Mouse (Mus musculus): ENCODE data around the gene Tenm4. TPM values are rescaled to one million over a fixed set of nuclear protein-coding genes. Genes with fewer than 3 reads are reported as not detected.

Tenm4 gene
- polyA plus RNA-seq, 1 experiment from 2014 or later = 37.5 TPM

DNA sequence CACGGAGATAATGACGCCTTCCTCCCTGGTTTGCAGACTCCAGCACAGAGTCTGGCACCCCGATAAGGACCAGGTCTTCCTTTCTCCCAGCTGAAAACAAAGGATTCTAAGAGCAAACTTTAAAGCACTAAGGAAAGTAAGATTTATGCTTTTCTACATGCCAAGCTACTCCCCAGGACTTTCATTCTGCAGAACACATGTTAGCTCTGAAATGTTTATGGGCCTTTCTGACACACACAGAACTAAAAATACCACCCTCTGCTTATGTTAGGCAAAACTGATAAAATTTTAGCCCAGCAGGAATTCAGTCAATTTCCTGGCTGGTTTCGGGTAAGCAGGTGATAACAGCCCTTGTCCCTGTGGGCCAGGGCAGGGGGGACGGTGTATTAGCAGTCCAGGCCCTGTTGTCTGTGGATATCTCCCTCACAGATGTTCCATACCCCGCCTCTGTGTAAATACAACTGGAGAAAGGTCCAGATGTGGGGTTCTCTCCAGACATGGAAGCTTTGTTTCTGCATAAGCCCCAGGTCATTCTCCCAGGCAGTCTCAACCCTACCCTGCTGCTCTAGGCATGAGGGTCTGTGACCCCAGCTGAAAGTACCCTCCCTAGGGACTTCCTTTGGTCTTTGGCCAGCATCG, 369.5 kb downstream of the Tenm4 start:
- ATAC-seq (ENCODE audit: low FRiP score) = no peak
- H3K4me3 ChIP-seq (replicated peaks; ENCODE audit: low read length) = no peak overlapping the region
- H3K4me1 ChIP-seq (replicated peaks; ENCODE audit: control insufficient read depth, insufficient read depth, low read length) = no peaks in the 10 kb centered on the region
- no peak overlapping the region for H3K27ac ChIP-seq
- H3K4me2 ChIP-seq (replicated peaks) = no peak overlapping the region
- no peaks in the 10 kb centered on the region for H3K9me3 ChIP-seq (ENCODE audit: control insufficient read depth, low read length)
- H3K36me3 ChIP-seq (replicated peaks; ENCODE audit: control insufficient read depth, insufficient read depth) = no peaks in the 10 kb centered on the region
- H3K9ac ChIP-seq = no peak overlapping the region
- H3K27me3 ChIP-seq (ENCODE audit: control insufficient read depth, insufficient read depth, low read length) = no peaks in the 10 kb centered on the region
- 84% methylated on average over 7 of the region's 7 CpGs for WGBS
- no peak for DNase-seq (ENCODE audit: low spot score)

- H3K4me2 ChIP-seq (replicated peaks) = no peak overlapping the region
- no peak overlapping the region for H3K27ac ChIP-seq
- H3K9me3 ChIP-seq (ENCODE audit: control insufficient read depth, low read length) = no peaks in the 10 kb centered on the region
- H3K9ac ChIP-seq = no peak overlapping the region
- H3K4me3 ChIP-seq (replicated peaks; ENCODE audit: low read length) = no peak overlapping the region
- H3K4me1 ChIP-seq (replicated peaks; ENCODE audit: control insufficient read depth, insufficient read depth, low read length) = no peaks in the 10 kb centered on the region
- H3K27me3 ChIP-seq (ENCODE audit: control insufficient read depth, insufficient read depth, low read length) = no peaks in the 10 kb centered on the region
- DNase-seq (ENCODE audit: low spot score) = no peak
- no peak for ATAC-seq (ENCODE audit: low FRiP score)
- no peaks in the 10 kb centered on the region for H3K36me3 ChIP-seq (replicated peaks; ENCODE audit: control insufficient read depth, insufficient read depth)
- WGBS = 55% methylated on average over 5 of the region's 5 CpGs
Observed at GRCm38 (mm10) chr7:96545979-96546378, 374.9 kb downstream of the Tenm4 start.

DNA sequence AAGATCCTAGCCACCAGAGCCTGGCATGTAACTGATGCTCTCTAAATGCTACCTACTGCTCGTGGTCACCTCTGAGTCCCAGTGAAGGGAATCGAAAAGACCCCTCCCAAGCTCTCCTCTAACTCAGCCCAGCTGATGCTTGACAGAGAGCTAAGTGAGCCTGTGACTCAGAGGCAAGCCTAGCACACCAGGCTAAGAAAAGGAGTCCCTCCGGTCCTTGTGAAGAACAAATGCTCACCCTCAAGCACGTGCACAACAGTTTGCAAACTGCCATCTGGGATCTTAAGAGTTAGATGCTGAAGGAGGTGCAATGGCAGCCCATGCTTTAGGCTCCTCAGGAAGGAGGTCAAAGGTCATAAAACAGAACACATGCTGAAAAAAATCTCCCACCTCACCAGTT, 380.8 kb downstream of the Tenm4 start:
- 87% methylated on average over 4 of the region's 4 CpGs for WGBS
- H3K9ac ChIP-seq = no peak overlapping the region
- no peaks in the 10 kb centered on the region for H3K9me3 ChIP-seq (ENCODE audit: control insufficient read depth, low read length)
- DNase-seq (ENCODE audit: low spot score) (no peak), ATAC-seq (ENCODE audit: low FRiP score) (no peak)
- no peak overlapping the region for H3K4me2 ChIP-seq (replicated peaks)
- H3K27ac ChIP-seq = no peak overlapping the region
- no peak overlapping the region for H3K4me3 ChIP-seq (replicated peaks; ENCODE audit: low read length)
- peaks cover 7% of the 10 kb centered on the region; the same call in 1 of the 2 replicates for H3K4me1 ChIP-seq (replicated peaks; ENCODE audit: control insufficient read depth, insufficient read depth, low read length)
- no peaks in the 10 kb centered on the region for H3K36me3 ChIP-seq (replicated peaks; ENCODE audit: control insufficient read depth, insufficient read depth)
- no peaks in the 10 kb centered on the region for H3K27me3 ChIP-seq (ENCODE audit: control insufficient read depth, insufficient read depth, low read length)

- ATAC-seq (ENCODE audit: low FRiP score) (no peak), DNase-seq (ENCODE audit: low spot score) (no peak)
- Histone ChIP-seq H3K9me3 (ENCODE audit: control insufficient read depth, low read length) (no peaks in the 10 kb centered on the region), H3K4me2 (replicated peaks) (no peak overlapping the region), H3K4me3 (replicated peaks; ENCODE audit: low read length) (no peak overlapping the region), H3K36me3 (replicated peaks; ENCODE audit: control insufficient read depth, insufficient read depth) (no peaks in the 10 kb centered on the region), H3K4me1 (replicated peaks; ENCODE audit: control insufficient read depth, insufficient read depth, low read length) (peaks cover 7% of the 10 kb centered on the region; the same call in 1 of the 2 replicates), H3K27me3 (ENCODE audit: control insufficient read depth, insufficient read depth, low read length) (no peaks in the 10 kb centered on the region), H3K27ac (no peak overlapping the region), H3K9ac (no peak overlapping the region)
- 60% methylated on average over 7 of the region's 7 CpGs for WGBS
Observed at GRCm38 (mm10) chr7:96552292-96552860, 381.3 kb downstream of the Tenm4 start.

GRCm38 (mm10) chr7:96554277-96554690, 383.2 kb downstream of the Tenm4 start:
- peak; percentile 71 for DNase-seq (ENCODE audit: low spot score)
- H3K4me1 ChIP-seq (replicated peaks; ENCODE audit: control insufficient read depth, insufficient read depth, low read length) = peaks cover 7% of the 10 kb centered on the region; the same call in 1 of the 2 replicates
- 0 out of 2 replicates have a peak, but pooled peaks have one; percentile 21 for ATAC-seq (ENCODE audit: low FRiP score)

GRCm38 (mm10) chr7:96555294-96555693, 384.2 kb downstream of the Tenm4 start:
- peaks cover 7% of the 10 kb centered on the region; the same call in 1 of the 2 replicates for H3K4me1 ChIP-seq (replicated peaks; ENCODE audit: control insufficient read depth, insufficient read depth, low read length)
- no peak for ATAC-seq (ENCODE audit: low FRiP score)

More at GRCm38 (mm10) chr7:96554277-96554690, 383.2 kb downstream of the Tenm4 start:
- H3K9me3 ChIP-seq (ENCODE audit: control insufficient read depth, low read length) = no peaks in the 10 kb centered on the region
- H3K4me3 ChIP-seq (replicated peaks; ENCODE audit: low read length) = no peak overlapping the region
- H3K27ac ChIP-seq = no peak overlapping the region
- no peak overlapping the region for H3K4me2 ChIP-seq (replicated peaks)
- no peaks in the 10 kb centered on the region for H3K27me3 ChIP-seq (ENCODE audit: control insufficient read depth, insufficient read depth, low read length)
- no peak overlapping the region for H3K9ac ChIP-seq
- WGBS = 52% methylated on average over 6 of the region's 6 CpGs
- no peaks in the 10 kb centered on the region for H3K36me3 ChIP-seq (replicated peaks; ENCODE audit: control insufficient read depth, insufficient read depth)

GRCm38 (mm10) chr7:96556756-96557155, 385.7 kb downstream of the Tenm4 start:
- no peak overlapping the region for H3K9ac ChIP-seq
- peaks cover 7% of the 10 kb centered on the region; the same call in 1 of the 2 replicates for H3K4me1 ChIP-seq (replicated peaks; ENCODE audit: control insufficient read depth, insufficient read depth, low read length)
- no peaks in the 10 kb centered on the region for H3K36me3 ChIP-seq (replicated peaks; ENCODE audit: control insufficient read depth, insufficient read depth)
- 79% methylated on average over 5 of the region's 5 CpGs for WGBS
- no peaks in the 10 kb centered on the region for H3K27me3 ChIP-seq (ENCODE audit: control insufficient read depth, insufficient read depth, low read length)
- DNase-seq (ENCODE audit: low spot score) (no peak), ATAC-seq (ENCODE audit: low FRiP score) (no peak)
- H3K4me3 ChIP-seq (replicated peaks; ENCODE audit: low read length) = no peak overlapping the region
- no peak overlapping the region for H3K27ac ChIP-seq
- H3K4me2 ChIP-seq (replicated peaks) = no peak overlapping the region
- H3K9me3 ChIP-seq (ENCODE audit: control insufficient read depth, low read length) = no peaks in the 10 kb centered on the region

More at GRCm38 (mm10) chr7:96555294-96555693, 384.2 kb downstream of the Tenm4 start:
- Histone ChIP-seq H3K4me3 (replicated peaks; ENCODE audit: low read length) (no peak overlapping the region), H3K9me3 (ENCODE audit: control insufficient read depth, low read length) (no peaks in the 10 kb centered on the region), H3K27ac (no peak overlapping the region), H3K27me3 (ENCODE audit: control insufficient read depth, insufficient read depth, low read length) (no peaks in the 10 kb centered on the region), H3K9ac (no peak overlapping the region), H3K36me3 (replicated peaks; ENCODE audit: control insufficient read depth, insufficient read depth) (no peaks in the 10 kb centered on the region), H3K4me2 (replicated peaks) (no peak overlapping the region)
- DNase-seq (ENCODE audit: low spot score) = no peak
- 24% methylated on average over 5 of the region's 5 CpGs for WGBS

DNA sequence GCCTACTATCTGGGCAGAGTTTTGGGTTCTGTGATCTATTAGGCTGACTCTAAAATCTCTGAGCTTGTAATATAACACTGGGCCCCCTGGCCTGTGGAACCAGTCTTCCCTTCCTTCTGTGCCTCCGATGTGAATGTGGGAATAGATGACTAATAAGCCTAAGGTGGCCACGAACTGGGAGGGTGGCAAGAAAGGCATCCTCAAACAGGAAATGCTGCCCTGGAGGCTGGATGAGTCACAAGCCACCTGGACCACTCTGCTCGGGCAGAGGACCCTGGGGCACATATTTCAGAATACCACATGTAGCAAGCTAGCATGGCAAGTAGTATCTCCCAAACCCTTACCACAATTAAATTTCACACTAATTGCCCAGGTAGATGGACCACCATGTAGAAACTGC, 391.8 kb downstream of the Tenm4 start:
- ATAC-seq (ENCODE audit: low FRiP score) (no peak), DNase-seq (ENCODE audit: low spot score) (no peak)
- Histone ChIP-seq H3K27ac (no peak overlapping the region), H3K4me3 (replicated peaks; ENCODE audit: low read length) (no peak overlapping the region), H3K9ac (no peak overlapping the region), H3K36me3 (replicated peaks; ENCODE audit: control insufficient read depth, insufficient read depth) (no peaks in the 10 kb centered on the region), H3K9me3 (ENCODE audit: control insufficient read depth, low read length) (no peaks in the 10 kb centered on the region), H3K4me1 (replicated peaks; ENCODE audit: control insufficient read depth, insufficient read depth, low read length) (no peaks in the 10 kb centered on the region), H3K4me2 (replicated peaks) (no peak overlapping the region), H3K27me3 (ENCODE audit: control insufficient read depth, insufficient read depth, low read length) (no peaks in the 10 kb centered on the region)
- 69% methylated on average over 3 of the region's 3 CpGs for WGBS

DNA sequence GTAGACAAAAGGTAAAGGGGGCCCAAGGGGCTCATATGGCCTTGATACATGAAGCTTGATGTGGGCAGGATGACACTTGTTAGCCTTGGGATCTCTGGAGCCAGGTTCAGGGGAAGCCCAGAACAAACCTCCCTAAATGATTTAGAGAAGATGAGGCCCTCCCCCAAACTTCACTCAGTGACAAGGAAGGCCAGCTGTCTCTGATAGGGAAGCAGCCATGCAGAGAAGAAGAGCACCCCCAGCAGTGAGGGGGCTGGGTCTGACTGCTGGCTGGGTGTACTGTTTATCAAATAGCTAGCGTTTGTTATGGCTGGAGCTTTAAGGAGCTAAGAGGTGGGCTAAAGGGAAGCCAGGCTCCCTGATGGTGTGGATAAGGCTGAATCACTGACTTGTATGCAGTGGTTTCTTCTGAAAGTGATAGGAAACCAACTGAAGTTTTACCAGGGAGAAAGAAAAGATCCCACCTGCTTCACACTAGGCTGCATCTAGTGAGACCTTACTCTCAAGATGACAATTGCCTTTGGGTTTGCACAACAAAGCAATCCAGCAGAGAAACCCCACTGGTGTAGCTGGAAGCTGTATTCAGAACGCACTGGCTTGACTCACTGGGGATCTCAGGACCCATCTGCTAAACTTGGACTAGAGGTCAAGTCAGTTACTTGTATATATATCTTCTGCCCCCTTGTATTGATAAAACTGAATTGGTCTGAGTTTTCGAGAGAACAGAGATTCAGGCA, 392.5 kb downstream of the Tenm4 start:
- WGBS = 30% methylated on average over 3 of the region's 3 CpGs
- H3K9me3 ChIP-seq (ENCODE audit: control insufficient read depth, low read length) = no peaks in the 10 kb centered on the region

More for the DNA sequence above, 392.5 kb downstream of the Tenm4 start:
- no peaks in the 10 kb centered on the region for H3K36me3 ChIP-seq (replicated peaks; ENCODE audit: control insufficient read depth, insufficient read depth)
- no peak overlapping the region for H3K27ac ChIP-seq
- H3K4me1 ChIP-seq (replicated peaks; ENCODE audit: control insufficient read depth, insufficient read depth, low read length) = no peaks in the 10 kb centered on the region
- no peak overlapping the region for H3K4me3 ChIP-seq (replicated peaks; ENCODE audit: low read length)
- no peak overlapping the region for H3K4me2 ChIP-seq (replicated peaks)
- DNase-seq (ENCODE audit: low spot score) (no peak), ATAC-seq (ENCODE audit: low FRiP score) (no peak)
- no peaks in the 10 kb centered on the region for H3K27me3 ChIP-seq (ENCODE audit: control insufficient read depth, insufficient read depth, low read length)
- H3K9ac ChIP-seq = no peak overlapping the region
